Mouse (Mus musculus): Measurements from ENCODE around the gene Lce6a. TPM values are rescaled to one million over a fixed set of nuclear protein-coding genes. Genes with fewer than 3 reads are reported as not detected.

Gene Lce6a
- 1.2 and 1.3 TPM in 2 replicates for polyA plus RNA-seq (2012; rRNA removed)

- DNase-seq (ENCODE audit: low spot score) = no peak
These were observed at the start of gene Lce6a for GRCm38 (mm10) chr3:92621560-92621959. Gene Lce6a, minus strand, starts transcription at chr3:92621660.

DNA sequence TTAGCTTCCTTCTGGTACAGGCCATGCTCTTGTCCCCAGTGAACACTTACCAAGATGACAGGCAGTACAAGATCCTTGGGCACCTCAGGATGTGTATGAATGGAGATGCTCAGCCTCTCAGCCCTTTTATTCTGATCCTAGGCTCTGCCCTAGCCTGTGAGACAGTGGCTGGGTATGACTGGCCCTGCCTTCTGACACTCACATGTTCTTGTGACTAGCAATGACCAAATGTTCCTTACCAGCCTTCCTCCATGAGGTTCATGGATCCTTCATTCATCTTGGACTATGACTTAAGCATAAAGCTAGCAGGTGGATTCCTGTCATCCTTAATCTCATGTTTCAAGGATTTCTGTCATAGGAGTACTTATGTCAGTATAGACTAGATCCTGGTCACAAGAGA is 48.8 kb upstream of the Lce6a start, which contains the start of gene Lce1a2:
TSS of gene Lce1a2 (minus strand) at position 101 of the 400 bp plus-strand sequence.
- no peak for DNase-seq (ENCODE audit: low spot score)

DNA sequence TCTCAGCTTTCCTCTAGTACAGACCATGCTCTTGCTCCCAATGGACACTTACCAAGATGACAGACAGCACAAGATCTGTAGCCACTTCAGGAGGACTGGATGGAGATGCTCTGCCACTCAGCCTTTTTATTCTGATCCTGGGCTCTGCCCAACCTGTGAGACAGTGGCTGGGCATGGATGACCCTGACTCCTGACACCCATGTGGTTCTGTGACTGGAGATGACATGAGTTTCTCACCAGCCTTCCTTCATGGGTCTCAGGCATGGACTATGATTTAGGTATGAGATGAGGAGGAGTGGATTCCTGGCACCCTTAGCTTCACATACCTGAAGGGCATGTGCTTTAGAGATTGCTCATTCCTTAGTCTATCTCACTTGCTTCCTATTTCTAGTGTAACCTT is 35.4 kb upstream of the Lce6a start, which contains the start of gene Lce1b:
TSS of gene Lce1b (minus strand) at position 101 of the 400 bp plus-strand sequence.
- DNase-seq (ENCODE audit: low spot score) = no peak

DNA sequence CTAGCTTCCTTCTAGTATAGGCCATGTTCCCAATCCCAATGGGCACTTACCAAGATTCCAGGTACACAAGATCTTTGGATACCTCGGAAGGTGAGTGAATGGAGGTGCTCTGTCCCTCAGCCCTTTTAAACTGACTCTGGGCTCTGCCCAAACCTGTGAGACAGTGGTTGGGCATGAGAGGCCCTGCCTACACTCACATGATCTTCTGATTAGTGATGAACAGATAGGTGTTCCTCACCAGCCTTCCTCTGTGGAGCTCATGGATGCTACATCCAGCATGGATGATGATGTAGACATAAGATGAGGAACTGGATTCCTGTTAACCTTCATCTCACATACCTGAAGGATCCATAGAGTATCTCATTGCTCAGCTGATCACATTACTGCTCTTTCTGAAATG is 26.7 kb upstream of the Lce6a start, which contains the start of gene Lce1a1:
TSS of gene Lce1a1 (minus strand) at position 101 of the 400 bp plus-strand sequence.
- no peak for DNase-seq (ENCODE audit: low spot score)

DNA sequence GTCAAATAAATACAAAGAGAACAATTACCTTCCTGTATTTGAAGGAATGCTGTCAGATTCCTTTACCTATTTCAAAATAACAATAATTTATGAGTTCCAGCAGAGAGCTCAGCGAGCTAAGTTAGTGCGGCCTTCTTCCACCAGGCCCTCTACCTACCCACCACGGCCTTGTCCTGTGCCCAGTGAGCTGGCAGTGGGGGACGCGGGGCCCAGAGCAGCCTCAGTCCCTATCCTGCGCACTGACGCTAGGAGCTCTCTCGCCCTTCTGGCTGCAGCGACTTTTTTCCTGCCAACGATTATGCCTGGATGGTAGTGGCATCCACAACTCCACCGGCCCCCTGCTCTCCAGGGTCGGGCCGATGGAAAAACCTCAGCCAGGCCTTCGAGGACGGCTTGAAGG is 18.4 kb upstream of the Lce6a start:
- DNase-seq (ENCODE audit: low spot score) = no peak

DNA sequence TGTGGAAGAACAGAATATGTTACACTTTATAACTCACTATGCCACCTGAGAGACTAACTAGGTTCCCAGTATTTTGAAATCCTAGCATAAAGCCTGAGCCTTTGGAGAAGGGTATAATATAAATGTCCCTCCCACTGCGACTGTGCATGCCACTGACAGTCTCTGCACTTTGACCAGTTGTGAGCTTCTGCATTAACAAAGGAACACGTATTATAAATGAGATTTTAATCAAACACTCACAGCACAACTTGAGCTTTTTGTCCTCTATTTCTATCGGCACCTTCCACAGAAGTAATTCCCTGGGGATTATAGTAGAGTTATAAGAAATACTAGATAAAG is 17.2 kb upstream of the Lce6a start:
- DNase-seq (ENCODE audit: low spot score) = no peak

DNA sequence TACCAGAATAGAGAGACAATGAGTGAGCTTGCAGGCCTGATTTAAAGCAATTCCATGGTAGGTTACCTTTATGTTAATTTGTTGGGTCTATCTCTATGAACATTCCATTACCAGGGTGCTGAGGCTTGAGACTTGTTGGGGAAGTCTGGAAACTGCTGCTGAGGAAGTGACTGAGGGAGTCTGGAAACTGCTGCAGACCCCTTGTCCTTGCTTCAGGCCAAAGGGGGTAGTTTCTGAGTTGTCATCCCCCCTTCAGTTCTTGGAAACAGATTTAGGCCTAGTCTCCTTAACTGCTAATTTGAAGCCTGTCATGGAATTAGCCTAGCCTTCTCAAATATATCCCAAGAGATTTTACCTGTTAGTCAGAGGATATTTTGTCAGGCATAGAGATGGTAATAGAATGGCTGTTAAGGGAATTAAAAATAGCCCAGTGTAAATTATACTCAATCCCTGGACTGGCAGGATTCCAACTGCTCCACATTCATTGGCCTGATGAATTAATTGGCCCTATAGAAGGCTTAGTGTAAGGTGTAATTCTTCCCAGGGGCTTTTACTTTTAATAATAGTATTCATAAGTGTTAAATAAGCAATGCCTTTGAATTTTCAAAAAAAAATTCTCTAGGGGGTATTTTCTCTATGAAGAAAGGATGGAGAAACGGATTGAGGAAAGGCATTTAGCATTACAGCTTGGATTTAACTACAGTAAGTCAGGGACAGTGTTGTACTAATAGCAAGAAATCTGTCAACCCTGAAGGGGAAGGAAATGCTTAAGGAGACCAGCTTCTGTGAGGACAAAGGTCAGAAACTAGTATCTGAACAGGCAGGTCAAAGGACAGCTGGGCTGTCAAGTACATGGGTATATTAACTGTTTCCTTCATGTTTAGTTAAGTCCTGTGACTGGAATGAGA is 16.5 kb upstream of the Lce6a start:
- DNase-seq (ENCODE audit: low spot score) = no peak

GRCm38 (mm10) chr3:92609804-92610203 is 11.7 kb downstream of the Lce6a start:
- DNase-seq (ENCODE audit: low spot score) = no peak

DNA sequence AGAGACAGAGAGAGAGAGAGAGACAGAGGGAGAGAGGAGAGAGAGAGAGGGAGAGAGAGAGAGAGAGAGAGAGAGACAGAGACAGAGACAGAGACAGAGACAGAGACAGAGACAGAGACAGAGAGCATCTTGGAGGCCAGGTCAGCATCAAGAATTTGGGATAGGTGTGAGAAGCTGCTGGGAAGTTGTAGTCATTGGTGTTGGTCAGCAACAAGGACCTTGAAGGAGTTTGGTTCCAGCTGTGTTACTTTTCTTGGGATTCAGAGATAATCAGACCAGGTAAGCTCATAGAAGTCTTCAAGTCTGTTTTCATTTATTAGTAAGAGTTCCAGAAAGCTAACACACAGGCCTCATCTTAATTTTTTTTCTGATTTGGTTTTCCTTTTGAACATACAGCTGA is 14.1 kb downstream of the Lce6a start, which contains the start of gene 2210017I01Rik:
TSS of gene 2210017I01Rik (minus strand) at position 101 of the 400 bp plus-strand sequence.
- no peak for DNase-seq (ENCODE audit: low spot score)

DNA sequence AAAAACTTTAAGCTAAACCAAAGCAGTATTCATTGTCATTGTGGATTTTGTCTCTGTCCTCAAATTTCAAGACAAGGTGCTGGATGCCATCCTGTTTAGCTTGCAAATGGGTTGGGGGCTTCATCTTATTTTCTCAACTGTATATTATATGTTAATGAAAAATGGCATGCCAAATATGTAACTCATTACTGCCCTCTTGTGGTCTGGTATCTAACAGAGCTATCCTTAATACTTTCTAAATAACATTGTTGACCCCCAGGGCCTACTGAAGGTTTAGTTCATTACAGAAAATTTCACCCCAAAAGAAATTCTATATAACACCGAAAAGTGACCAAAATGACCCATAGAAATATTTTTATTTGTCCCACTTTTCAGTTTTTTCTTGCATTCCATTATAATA is 19.3 kb downstream of the Lce6a start:
- no peak for DNase-seq (ENCODE audit: low spot score)

- no peak for DNase-seq (ENCODE audit: low spot score)
These were observed 21.0 kb downstream of the Lce6a start for GRCm38 (mm10) chr3:92600456-92600855.

- no peak for DNase-seq (ENCODE audit: low spot score)
These were observed 21.5 kb downstream of the Lce6a start for GRCm38 (mm10) chr3:92599973-92600372.

- no peak for DNase-seq (ENCODE audit: low spot score)
These were observed 23.0 kb downstream of the Lce6a start for GRCm38 (mm10) chr3:92598429-92598828.

DNA sequence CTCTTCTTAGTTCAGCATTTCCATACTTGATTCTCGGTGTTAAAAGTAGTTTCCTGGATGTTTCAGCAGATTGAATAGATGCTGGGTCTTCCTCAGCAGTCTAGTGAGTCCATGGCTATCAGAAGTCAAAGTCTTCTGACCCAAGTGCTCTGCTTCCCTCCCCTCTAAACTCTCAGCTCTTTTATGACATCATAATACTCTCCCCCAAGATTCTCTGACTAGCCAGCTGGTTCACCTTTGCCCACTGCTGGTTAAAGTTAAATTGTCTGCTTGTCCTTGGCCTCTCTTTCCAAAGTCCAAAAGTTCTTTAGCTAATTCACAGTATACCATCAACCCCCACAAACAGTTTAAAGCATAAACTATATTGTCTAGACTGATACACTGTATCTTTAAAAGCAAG is 32.6 kb downstream of the Lce6a start, which contains the start of gene Smcp:
TSS of gene Smcp (minus strand) at position 140 of the 400 bp plus-strand sequence.
- DNase-seq (ENCODE audit: low spot score) = no peak

DNA sequence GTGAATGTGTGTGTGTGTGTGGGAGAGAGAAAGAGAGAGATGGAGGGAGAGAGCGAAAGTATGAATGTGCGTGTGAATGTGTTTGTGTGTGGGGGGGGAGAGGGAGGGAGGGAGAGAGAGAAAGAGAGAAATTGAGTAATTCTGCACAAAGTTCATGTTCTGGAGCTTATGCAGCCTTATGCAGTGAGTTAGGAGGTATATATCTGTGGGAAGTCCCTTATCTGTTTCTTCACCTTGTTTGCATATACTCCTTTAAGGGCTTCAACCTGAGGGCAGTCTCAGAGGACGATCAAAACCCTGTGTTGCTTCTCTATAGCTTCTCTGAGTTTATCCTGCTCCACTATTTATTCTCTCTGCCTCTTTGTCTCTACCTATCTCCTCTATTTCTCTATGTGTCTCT is 34.3 kb downstream of the Lce6a start:
- DNase-seq (ENCODE audit: low spot score) = no peak

DNA sequence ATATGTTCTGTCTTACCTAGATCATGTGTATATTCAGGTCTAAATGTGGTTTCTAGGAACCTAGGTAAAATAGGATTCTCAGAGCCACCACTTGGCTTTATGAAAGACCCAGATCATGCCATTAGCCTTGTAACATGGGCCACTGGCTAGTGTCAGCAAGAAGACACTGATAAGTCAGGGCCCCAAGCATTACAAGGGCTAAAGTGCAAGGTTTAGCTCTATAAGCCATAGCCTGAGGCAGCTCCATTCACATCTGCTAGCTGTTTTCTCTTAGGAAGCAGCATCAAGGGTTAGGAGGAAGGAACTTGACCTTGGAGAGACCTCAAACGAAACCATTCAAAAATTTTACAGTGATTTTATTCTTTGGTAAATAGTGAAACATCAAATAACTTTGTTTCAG is 36.4 kb downstream of the Lce6a start:
- no peak for DNase-seq (ENCODE audit: low spot score)

GRCm38 (mm10) chr3:92583164-92583826 is 38.2 kb downstream of the Lce6a start:
- no peak for DNase-seq (ENCODE audit: low spot score)

DNA sequence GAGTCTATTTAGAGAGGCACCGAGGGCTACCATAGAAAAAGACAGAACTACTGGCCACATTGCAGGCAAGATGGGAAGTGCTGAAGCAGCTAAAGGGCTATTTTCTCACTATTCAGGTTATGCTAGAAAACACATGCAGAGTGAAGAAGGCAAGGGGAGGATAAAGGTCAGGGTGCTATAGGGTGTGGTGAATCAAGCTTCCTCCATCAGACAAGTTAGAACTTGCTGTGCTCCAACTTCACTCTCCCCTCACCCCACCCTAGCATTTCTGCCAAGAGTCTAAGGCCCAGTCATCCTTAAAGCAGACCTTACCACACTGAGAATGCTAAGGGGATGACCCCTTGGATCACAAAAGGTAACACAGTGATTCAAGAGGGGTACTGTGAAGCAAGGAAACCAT is 42.0 kb downstream of the Lce6a start:
- DNase-seq (ENCODE audit: low spot score) = no peak

DNA sequence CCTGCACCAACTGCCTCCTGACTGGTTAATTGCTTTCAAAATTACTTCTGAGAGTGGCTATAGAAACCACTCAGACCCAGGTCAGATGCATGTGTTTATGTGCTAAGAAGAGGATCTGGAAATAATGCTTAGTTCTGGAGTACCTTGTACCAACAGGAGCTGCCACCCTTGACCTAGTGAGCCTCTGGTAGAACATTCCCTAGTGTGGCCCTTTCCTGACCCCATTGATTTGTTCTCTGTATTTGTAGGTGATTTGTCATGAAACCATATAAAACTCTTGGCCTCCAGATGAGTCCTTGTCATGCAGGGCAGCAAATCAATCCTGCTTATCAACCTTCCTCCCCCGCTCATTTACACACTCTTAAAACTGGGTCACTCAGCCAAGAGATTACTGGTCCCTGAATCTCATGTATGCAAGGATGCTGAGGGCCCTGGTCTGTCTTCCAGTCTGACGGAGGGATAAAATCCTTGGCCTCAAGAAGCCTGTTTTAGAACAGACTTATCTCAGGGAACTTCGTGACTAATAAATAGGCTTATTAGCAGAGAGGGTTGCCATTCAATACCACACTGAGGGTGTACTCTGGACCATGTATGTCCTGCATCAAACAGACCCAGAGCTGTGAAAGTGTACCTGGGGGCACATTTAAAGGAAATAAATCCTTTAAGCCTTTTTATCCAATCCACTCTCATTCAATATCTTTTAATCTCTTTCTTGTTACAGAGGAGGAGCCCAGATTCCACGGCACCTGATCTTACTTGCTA is 42.6 kb downstream of the Lce6a start:
- DNase-seq (ENCODE audit: low spot score) = no peak

DNA sequence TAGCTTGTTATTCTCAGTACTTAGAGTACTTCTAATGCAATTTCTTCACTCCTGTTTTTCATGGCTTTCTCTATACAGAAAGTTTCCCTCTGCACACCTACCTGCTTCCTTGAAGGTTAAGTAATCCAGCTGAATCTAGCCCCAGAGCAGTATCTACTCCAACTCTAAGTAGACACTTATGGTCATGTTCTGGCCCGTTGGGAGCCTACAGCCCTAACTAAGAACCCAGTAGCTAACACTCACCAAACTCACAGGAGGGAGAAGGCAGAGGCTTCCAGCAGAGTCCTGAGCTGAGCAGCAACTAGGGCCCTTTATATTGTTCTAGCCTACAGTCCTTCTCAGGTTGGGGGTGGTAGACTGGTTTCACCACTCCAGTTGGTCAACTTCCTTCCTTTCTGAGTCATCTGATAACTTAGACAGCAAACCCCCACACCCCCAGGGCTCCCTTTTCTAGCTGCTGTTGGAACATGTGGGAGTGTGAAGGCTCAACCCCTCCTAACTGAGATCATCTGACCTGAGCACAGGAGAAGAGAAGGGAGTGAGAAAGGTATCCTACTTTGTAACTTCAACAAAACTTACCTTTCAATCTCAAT is 47.9 kb downstream of the Lce6a start, which contains the start of gene Ivl:
TSS of gene Ivl (minus strand) at position 287 of the 593 bp plus-strand sequence.
- DNase-seq (ENCODE audit: low spot score) = no peak

DNA sequence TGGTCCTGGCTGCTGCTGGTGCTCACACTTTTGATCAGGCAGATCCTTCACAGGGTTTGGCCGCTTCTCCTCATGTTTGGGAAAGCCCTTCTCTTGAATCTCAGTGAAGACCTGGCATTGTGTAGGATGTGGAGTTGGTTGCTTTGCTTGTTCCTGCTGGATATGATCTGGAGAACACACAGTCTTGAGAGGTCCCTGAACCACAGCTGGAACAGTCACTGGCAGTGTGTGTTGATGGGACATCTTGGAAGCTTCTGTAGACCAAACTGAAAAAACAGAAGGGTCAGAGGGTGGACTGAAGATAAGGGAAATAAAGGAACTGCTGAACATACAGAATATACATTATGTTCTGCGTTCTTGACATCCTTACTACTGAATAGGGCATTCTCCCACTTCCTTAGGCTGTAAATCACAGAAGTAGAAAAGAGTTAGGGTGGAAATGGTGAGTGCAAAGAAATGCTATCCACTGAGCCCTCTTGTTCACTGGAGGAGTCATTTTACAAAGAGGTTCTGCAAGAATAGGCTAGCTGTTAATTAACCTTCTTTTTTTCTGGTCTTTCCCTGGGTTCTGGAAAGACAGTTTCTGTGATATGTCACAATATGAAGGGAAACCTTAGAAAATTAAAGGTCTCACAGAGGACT is 48.8 kb downstream of the Lce6a start:
- DNase-seq (ENCODE audit: low spot score) = no peak

All from urinary bladder, adult 2 months (tissue).